Mouse (Mus musculus) testis, adult 2 months (tissue): ENCODE results near the gene Fkbp15.

Experiments
- CTCF ChIP-seq: fragments of 200-500 bp; IDR thresholded peaks from 2 replicates; pipeline ENCODE4 v1.5.1; 2012; ENCODE audit warnings: low read depth, mild to moderate bottlenecking, inconsistent platforms, low read length, moderate library complexity; ENCODE audit not compliant: control insufficient read depth, insufficient read depth, insufficient replicate concordance
- POLR2A ChIP-seq: fragments of 200-500 bp; IDR thresholded peaks from 2 replicates; pipeline ENCODE4 v1.6.1; 2012; ENCODE audit warnings: low read depth, mild to moderate bottlenecking, inconsistent platforms, low read length, moderate library complexity; ENCODE audit not compliant: control insufficient read depth

DNA sequence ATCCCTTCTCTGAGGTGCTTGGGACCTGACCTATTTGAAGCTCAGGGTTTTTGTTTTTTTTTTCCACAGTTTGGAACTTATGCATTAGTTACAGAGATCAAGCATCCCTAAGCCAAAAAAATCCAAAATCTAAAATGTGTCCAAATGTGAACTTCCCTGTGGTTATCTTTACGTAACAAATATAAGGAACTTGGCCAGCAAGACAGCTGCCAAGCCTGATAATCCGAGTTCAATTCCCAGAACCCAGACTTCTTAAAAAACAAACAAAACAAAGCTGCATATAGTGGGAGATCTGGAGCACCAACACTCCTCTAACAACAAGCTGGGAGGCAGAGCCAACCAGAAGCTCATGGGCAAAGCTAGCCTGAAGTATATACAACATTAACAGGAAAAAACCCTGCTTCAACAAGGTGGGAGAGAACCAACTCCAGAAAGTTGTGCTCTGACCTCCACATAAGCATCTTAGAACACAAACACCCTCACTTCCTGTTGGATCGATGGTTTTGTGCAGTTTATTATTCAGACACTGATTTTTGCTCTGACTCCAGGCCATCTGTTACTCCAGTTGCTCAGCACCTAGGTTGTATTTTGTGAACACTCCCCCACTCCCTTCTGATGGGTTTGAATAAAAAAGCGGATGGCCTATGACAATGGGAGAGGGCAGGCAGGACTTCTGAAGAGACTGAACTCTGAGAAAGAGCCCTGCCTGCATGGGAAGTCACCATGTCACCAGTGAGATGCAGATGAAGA, 37.4 kb upstream of the Fkbp15 start:
- TF ChIP-seq CTCF = no peak
- no peak for TF ChIP-seq POLR2A
